Mouse (Mus musculus): ENCODE data around the gene Gpr83. TPM values are rescaled to one million over a fixed set of nuclear protein-coding genes. Genes with fewer than 3 reads are reported as not detected.

Gpr83 gene
- 3.0 and 3.3 TPM in 2 replicates for polyA plus RNA-seq (2012; rRNA removed)

GRCm38 (mm10) chr9:14859868-14860639 lies at the start of gene Gpr83:
Gpr83 (plus strand) TSS chr9:14860210.

GRCm38 (mm10) chr9:14903581-14904378 lies 43.8 kb downstream of the Gpr83 start, which contains the start of gene Izumo1r:
Izumo1r (minus strand) TSS chr9:14903949.

Other genes with a start within 250 kb of the Gpr83 start
- 16.4 and 16.9 TPM in 2 replicates for gene Amotl1, start 215.2 kb upstream of the Gpr83 start, polyA plus RNA-seq (2012; rRNA removed)
- gene Piwil4, start 119.5 kb upstream of the Gpr83 start, polyA plus RNA-seq (2012; rRNA removed), result 0.25 and 0.36 TPM in 2 replicates
- gene Fut4, start 107.8 kb upstream of the Gpr83 start, polyA plus RNA-seq (2012; rRNA removed), result 0.94 and 1.2 TPM in 2 replicates
- 0.91 and 2.0 TPM in 2 replicates for gene 1700012B09Rik, start 89.2 kb upstream of the Gpr83 start, polyA plus RNA-seq (2012; rRNA removed)
- 8.0 and 9.2 TPM in 2 replicates for gene Mre11a, start 75.6 kb upstream of the Gpr83 start, polyA plus RNA-seq (2012; rRNA removed)
- 15.7 and 16.4 TPM in 2 replicates for gene Ankrd49, start 75.4 kb upstream of the Gpr83 start, polyA plus RNA-seq (2012; rRNA removed)
- 0.04 TPM in 1 of 2 replicates, not detected in the other for gene Izumo1r, start 43.7 kb downstream of the Gpr83 start, polyA plus RNA-seq (2012; rRNA removed)
- gene Panx1, start 185.3 kb downstream of the Gpr83 start, polyA plus RNA-seq (2012; rRNA removed), result 148 and 157 TPM in 2 replicates